Mouse (Mus musculus): ENCODE results near the gene Pear1. TPM values are rescaled to one million over a fixed set of nuclear protein-coding genes. Genes with fewer than 3 reads are reported as not detected.

Gene Pear1
- polyA plus RNA-seq, 1 experiment from 2014 or later = 34.5 TPM

DNA sequence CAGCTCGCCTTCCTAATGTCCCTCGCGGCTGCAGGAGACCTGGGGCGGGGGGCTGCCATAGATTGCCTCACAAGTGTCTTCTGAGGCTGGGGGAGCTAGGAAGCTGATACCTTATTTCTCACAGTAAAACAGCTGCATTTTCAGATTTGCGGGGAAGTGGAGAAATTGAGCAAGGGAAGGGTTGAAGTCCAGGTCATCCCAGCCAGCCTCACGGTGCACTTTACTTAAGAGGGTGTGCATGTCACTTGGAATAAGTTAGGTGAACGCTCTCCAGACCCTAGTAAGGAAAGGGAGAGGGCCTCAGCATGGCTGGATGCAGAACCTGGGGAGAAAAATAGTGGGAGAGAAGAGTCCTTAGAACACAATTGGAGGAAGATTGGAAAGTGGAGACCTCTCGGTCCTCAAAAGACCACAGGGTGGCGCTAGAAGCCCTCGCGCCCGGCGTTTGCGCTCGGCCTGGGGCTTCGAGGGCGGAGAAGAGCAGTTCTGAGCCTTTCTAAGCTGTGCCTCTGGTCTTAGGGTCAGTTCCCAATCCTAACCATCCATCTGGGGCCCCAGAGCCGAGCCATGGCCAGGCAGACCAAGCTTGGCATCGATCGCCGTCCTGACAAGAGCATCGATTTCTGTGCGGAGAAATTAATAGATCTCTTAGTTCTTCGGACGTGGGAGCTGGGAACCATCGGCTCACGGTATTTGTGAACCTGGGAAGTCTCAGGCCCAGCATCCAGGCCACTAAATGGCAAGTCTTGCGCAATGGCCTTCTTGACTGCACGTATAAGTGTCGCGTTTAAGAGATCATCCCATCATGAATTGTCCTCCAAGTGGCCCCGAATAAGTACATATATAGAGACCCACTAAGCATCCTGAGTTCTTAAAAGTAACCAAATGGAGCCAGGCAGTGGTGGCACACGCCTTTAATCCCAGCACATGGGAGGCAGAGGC, 28.5 kb downstream of the Pear1 start:
- no peaks in the 10 kb centered on the region for H3K36me3 ChIP-seq (ENCODE audit: control insufficient read depth, insufficient read depth, low read length)
- H3K4me1 ChIP-seq (replicated peaks; ENCODE audit: control insufficient read depth, insufficient read depth, low read length) = peaks cover 16% of the 10 kb centered on the region
- H3K9ac ChIP-seq (ENCODE audit: low read length) = no peak overlapping the region
- WGBS = 16% methylated on average over 33 of the region's 33 CpGs
- peaks cover 97% of the 10 kb centered on the region for H3K27me3 ChIP-seq (ENCODE audit: control insufficient read depth, insufficient read depth, low read depth, low read length)
- H3K4me2 ChIP-seq (ENCODE audit: low read depth, low read length) = peak overlapping the region; percentile 45
- peak; percentile 34; the same call in 1 of the 2 replicates for ATAC-seq (ENCODE audit: low read depth)
- H3K9me3 ChIP-seq (ENCODE audit: control insufficient read depth, low read length) = no peaks in the 10 kb centered on the region
- H3K4me3 ChIP-seq (ENCODE audit: low read length) = peak overlapping the region; percentile 31
- no peak overlapping the region for H3K27ac ChIP-seq (ENCODE audit: low read length)

DNA sequence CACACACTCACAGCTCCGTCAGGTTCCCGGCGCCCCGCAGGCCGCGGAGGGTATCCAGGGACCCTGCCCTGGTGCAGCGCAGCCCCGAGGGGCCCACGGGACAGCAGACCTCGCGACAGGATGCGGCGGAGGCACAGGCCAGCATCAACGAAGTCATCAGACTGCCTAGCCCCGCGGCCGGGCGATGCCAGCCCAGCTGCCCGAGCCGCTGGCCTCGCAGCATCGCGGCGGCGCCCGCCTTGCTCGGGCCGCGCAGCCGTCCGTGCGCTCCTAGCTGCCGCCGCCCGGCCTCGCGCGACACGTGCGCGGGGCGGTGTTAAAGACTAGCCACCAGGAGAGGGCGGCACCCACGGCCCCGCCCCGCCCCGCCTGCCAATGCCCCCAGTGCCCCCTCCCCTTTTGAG, 29.2 kb downstream of the Pear1 start, which contains the start of gene Ntrk1:
Ntrk1 (minus strand) TSS at position 241 of the 404 bp plus-strand sequence.
- H3K9ac ChIP-seq (ENCODE audit: low read length) = no peak within 1 kb of the TSS
- H3K27ac ChIP-seq (ENCODE audit: low read length) = no peak within 1 kb of the TSS
- no peaks in the 10 kb centered on the region for H3K9me3 ChIP-seq (ENCODE audit: control insufficient read depth, low read length)
- peaks cover 93% of the 10 kb centered on the region for H3K27me3 ChIP-seq (ENCODE audit: control insufficient read depth, insufficient read depth, low read depth, low read length)
- peak within 1 kb of the TSS; percentile 31 for H3K4me3 ChIP-seq (ENCODE audit: low read length)
- peaks cover 16% of the 10 kb centered on the region for H3K4me1 ChIP-seq (replicated peaks; ENCODE audit: control insufficient read depth, insufficient read depth, low read length)
- no peaks in the 10 kb centered on the region for H3K36me3 ChIP-seq (ENCODE audit: control insufficient read depth, insufficient read depth, low read length)
- ATAC-seq (ENCODE audit: low read depth) = no peak
- peak within 1 kb of the TSS; percentile 45 for H3K4me2 ChIP-seq (ENCODE audit: low read depth, low read length)
- WGBS = 2% methylated on average over 41 of the region's 47 CpGs

DNA sequence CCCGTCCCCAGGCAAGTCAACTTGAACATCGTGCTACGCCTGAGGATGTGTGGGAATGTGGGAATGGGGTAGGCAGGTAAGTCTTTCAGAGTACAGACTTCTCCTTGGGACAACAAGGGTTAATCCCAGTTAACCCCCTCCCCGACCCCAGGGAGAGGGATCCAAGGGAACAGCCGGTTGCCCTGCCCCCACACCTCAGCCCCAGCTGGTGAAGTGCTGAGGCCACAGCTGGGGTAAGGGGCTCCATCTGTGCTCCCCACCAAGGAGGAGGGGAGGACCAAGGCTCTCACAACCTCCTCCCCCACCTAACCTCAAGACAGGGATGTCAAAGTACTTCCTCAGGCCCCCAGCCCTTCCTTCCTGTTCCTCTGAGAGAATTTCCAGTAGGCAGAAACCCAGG, 34.3 kb downstream of the Pear1 start:
- no peaks in the 10 kb centered on the region for H3K9me3 ChIP-seq (ENCODE audit: control insufficient read depth, low read length)
- no peak overlapping the region for H3K4me2 ChIP-seq (ENCODE audit: low read depth, low read length)
- H3K36me3 ChIP-seq (ENCODE audit: control insufficient read depth, insufficient read depth, low read length) = no peaks in the 10 kb centered on the region
- no peak overlapping the region for H3K9ac ChIP-seq (ENCODE audit: low read length)
- ATAC-seq (ENCODE audit: low read depth) = no peak
- peaks cover 7% of the 10 kb centered on the region for H3K4me1 ChIP-seq (replicated peaks; ENCODE audit: control insufficient read depth, insufficient read depth, low read length)
- peaks cover 42% of the 10 kb centered on the region for H3K27me3 ChIP-seq (ENCODE audit: control insufficient read depth, insufficient read depth, low read depth, low read length)
- WGBS = 31% methylated on average over 5 of the region's 5 CpGs
- no peak overlapping the region for H3K4me3 ChIP-seq (ENCODE audit: low read length)
- no peak overlapping the region for H3K27ac ChIP-seq (ENCODE audit: low read length)

DNA sequence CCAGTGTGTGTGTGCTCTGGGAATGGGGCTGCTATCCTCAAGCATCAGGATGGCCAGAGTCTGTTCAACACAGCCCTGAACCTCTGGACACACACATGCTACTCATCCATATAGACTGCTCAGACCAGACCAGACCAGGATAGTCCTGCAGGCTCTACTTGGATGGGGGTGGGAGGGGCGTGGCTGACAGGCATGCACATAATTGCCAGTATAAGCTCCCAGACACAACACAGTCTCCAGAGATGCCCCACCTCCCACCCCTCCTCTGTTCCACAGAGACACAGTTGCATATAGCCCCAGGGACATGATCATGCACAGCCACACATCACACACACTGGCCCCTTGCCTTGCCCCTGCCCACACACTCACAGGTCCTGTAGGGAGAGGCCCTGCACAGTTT, 34.9 kb downstream of the Pear1 start:
- no peak for ATAC-seq (ENCODE audit: low read depth)
- H3K36me3 ChIP-seq (ENCODE audit: control insufficient read depth, insufficient read depth, low read length) = no peaks in the 10 kb centered on the region
- 52% methylated on average over 1 of the region's 1 CpGs for WGBS
- H3K9ac ChIP-seq (ENCODE audit: low read length) = no peak overlapping the region
- H3K27ac ChIP-seq (ENCODE audit: low read length) = no peak overlapping the region
- H3K4me2 ChIP-seq (ENCODE audit: low read depth, low read length) = no peak overlapping the region
- no peaks in the 10 kb centered on the region for H3K9me3 ChIP-seq (ENCODE audit: control insufficient read depth, low read length)
- peaks cover 4% of the 10 kb centered on the region; the same call in 1 of the 2 replicates for H3K4me1 ChIP-seq (replicated peaks; ENCODE audit: control insufficient read depth, insufficient read depth, low read length)
- H3K4me3 ChIP-seq (ENCODE audit: low read length) = no peak overlapping the region
- H3K27me3 ChIP-seq (ENCODE audit: control insufficient read depth, insufficient read depth, low read depth, low read length) = peaks cover 37% of the 10 kb centered on the region

DNA sequence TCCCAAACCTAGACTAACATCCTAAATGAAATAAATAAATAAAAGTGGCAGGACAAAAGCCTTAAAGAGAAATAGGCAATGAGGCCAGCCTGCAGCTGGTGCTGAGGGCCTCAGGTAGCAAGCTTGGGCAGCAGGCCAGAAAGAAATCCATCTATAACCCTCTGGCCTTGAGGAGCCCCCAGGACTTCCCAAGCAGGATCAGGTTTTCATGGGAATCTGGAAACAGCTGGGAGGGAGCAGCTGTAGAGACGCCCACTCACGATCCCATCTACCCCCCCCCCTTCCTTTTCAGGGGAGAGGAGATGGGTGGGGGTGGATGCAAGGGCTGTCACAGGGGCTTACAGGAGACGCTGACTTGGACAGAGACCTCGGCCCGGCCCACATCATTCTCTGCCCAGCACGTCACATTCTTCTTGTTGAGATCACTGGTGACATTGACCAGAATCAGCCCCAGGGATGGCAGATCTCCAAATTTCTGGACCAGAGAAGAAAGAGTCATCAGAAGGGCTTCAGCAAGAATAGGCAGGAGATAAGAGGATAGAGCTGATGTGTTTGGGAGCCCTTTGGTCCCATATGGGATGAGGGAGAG, 38.4 kb downstream of the Pear1 start:
- no peak overlapping the region for H3K4me3 ChIP-seq (ENCODE audit: low read length)
- no peak overlapping the region for H3K9ac ChIP-seq (ENCODE audit: low read length)
- H3K27me3 ChIP-seq (ENCODE audit: control insufficient read depth, insufficient read depth, low read depth, low read length) = peaks cover 3% of the 10 kb centered on the region; the same call in 1 of the 2 replicates
- 20% methylated on average over 6 of the region's 6 CpGs for WGBS
- no peaks in the 10 kb centered on the region for H3K36me3 ChIP-seq (ENCODE audit: control insufficient read depth, insufficient read depth, low read length)
- ATAC-seq (ENCODE audit: low read depth) = peak; percentile 63; the same call in 1 of the 2 replicates
- H3K4me1 ChIP-seq (replicated peaks; ENCODE audit: control insufficient read depth, insufficient read depth, low read length) = peaks cover 4% of the 10 kb centered on the region; the same call in 1 of the 2 replicates
- peak overlapping the region; percentile 15; the same call in 1 of the 2 replicates for H3K27ac ChIP-seq (ENCODE audit: low read length)
- H3K4me2 ChIP-seq (ENCODE audit: low read depth, low read length) = no peak overlapping the region
- H3K9me3 ChIP-seq (ENCODE audit: control insufficient read depth, low read length) = no peaks in the 10 kb centered on the region

DNA sequence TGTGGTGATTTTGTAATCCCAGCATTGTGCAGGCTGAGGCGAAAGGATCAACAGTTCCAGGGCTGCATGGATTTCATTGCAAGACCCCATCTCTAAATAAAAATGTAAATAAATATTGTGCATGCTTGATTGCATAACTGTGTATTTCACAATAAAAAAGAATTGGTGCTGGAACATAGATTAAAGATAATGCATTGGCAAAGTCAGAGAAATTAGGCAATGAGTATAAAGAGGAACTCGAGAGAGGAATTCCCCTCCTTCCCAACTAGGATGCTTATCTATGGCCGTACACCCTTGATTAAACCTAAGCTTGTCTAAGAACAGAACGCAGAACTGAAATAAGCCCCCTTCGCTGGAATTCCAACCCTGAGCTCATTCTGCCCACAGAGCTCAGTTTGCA, 39.0 kb downstream of the Pear1 start:
- 49% methylated on average over 5 of the region's 5 CpGs for WGBS
- Histone ChIP-seq H3K4me1 (replicated peaks; ENCODE audit: control insufficient read depth, insufficient read depth, low read length) (peaks cover 4% of the 10 kb centered on the region; the same call in 1 of the 2 replicates), H3K9ac (ENCODE audit: low read length) (no peak overlapping the region), H3K9me3 (ENCODE audit: control insufficient read depth, low read length) (no peaks in the 10 kb centered on the region), H3K27ac (ENCODE audit: low read length) (peak overlapping the region; percentile 15; the same call in 1 of the 2 replicates), H3K36me3 (ENCODE audit: control insufficient read depth, insufficient read depth, low read length) (no peaks in the 10 kb centered on the region), H3K27me3 (ENCODE audit: control insufficient read depth, insufficient read depth, low read depth, low read length) (no peaks in the 10 kb centered on the region), H3K4me3 (ENCODE audit: low read length) (no peak overlapping the region), H3K4me2 (ENCODE audit: low read depth, low read length) (no peak overlapping the region)
- ATAC-seq (ENCODE audit: low read depth) = peak; percentile 39; the same call in 1 of the 2 replicates

DNA sequence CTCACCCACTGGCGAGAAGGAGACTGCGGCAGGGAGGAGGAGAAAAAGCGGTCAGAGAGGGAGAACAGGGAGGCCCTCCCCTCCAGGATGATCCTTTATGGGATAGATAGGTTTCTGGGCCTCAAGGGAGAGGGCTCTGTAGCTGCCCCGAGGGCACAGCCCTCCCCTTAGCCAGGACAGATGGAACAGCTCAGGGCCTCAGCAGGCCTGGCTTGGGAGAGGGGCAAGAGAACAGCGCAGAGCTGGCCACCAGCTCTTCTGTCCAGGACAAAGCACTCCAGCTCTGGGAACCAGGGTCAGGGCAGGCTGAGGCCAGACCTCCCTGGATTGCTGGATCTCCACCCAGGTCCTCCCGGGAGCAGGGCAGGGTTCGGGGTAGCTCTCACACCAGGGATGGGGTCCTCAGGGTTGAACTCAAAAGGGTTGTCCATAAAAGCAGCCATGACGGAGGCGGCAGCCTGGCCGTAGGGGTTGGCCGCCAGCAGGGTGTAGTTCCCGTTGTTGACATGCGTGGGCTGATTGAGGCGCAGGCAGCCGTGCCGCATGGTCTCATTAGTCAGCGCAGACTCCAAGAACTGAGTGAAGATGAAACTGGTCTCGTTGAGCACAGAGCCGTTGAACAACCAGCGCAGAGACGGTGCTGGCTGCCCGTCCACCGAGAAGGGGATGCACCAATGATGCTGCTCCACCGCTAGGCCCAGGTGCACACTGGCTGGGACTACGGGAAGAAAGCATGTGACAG, 40.7 kb downstream of the Pear1 start:
- Histone ChIP-seq H3K4me2 (ENCODE audit: low read depth, low read length) (no peak overlapping the region), H3K27ac (ENCODE audit: low read length) (no peak overlapping the region), H3K9ac (ENCODE audit: low read length) (no peak overlapping the region), H3K36me3 (ENCODE audit: control insufficient read depth, insufficient read depth, low read length) (no peaks in the 10 kb centered on the region), H3K4me1 (replicated peaks; ENCODE audit: control insufficient read depth, insufficient read depth, low read length) (0 out of 2 replicates have a peak, but pooled peaks cover 7% of the 10 kb centered on the region), H3K4me3 (ENCODE audit: low read length) (no peak overlapping the region), H3K9me3 (ENCODE audit: control insufficient read depth, low read length) (no peaks in the 10 kb centered on the region), H3K27me3 (ENCODE audit: control insufficient read depth, insufficient read depth, low read depth, low read length) (no peaks in the 10 kb centered on the region)
- WGBS = 79% methylated on average over 22 of the region's 25 CpGs
- ATAC-seq (ENCODE audit: low read depth) = 0 out of 2 replicates have a peak, but pooled peaks have one; percentile 28

DNA sequence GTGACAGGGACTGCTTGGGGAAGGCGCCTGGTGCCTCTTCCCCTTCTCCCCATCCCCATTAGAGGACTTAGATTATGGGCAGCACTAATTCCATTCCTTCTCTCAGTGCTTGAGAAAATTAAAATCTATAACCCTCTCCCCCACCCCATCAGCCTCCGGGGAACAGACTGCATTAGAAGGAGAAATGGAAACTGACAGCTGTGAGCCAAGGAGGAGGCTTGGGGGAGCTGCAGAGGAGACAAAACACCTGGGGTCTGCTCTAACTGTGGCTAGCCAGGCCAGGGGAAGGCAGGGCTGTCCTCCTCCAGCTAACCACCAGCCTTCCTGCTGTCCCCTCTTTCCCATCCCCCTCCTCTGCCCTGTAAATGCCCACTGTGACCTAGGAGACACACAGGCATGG, 45.0 kb downstream of the Pear1 start:
- Histone ChIP-seq H3K4me1 (replicated peaks; ENCODE audit: control insufficient read depth, insufficient read depth, low read length) (0 out of 2 replicates have a peak, but pooled peaks cover 4% of the 10 kb centered on the region), H3K9ac (ENCODE audit: low read length) (no peak overlapping the region), H3K36me3 (ENCODE audit: control insufficient read depth, insufficient read depth, low read length) (no peaks in the 10 kb centered on the region), H3K4me3 (ENCODE audit: low read length) (no peak overlapping the region), H3K9me3 (ENCODE audit: control insufficient read depth, low read length) (no peaks in the 10 kb centered on the region), H3K4me2 (ENCODE audit: low read depth, low read length) (no peak overlapping the region), H3K27me3 (ENCODE audit: control insufficient read depth, insufficient read depth, low read depth, low read length) (peaks cover 8% of the 10 kb centered on the region; the same call in 1 of the 2 replicates), H3K27ac (ENCODE audit: low read length) (no peak overlapping the region)
- WGBS = 23% methylated on average over 2 of the region's 2 CpGs
- peak; percentile 54 for ATAC-seq (ENCODE audit: low read depth)

Data from lung, embryonic 16.5 days (tissue).